Mouse (Mus musculus) embryo, embryonic 11 days (tissue): ENCODE measurements around the gene Hist1h4c.

Experiments used
- DNase-seq: peaks from one replicate; pipeline ENCODE4 v3.0.0-alpha.2; 2015

Hist1h4c gene

GRCm38 (mm10) chr13:23694956-23695355 lies 3.3 kb downstream of the Hist1h4c start:
- DNase-seq = no peak

- DNase-seq = no peak
Measured at GRCm38 (mm10) chr13:23693856-23694440, 4.3 kb downstream of the Hist1h4c start.

- DNase-seq = no peak
Measured at GRCm38 (mm10) chr13:23689459-23689858, 8.8 kb downstream of the Hist1h4c start.

- DNase-seq = no peak
Measured at GRCm38 (mm10) chr13:23688956-23689355, 9.3 kb downstream of the Hist1h4c start.

- DNase-seq = no peak
Measured at GRCm38 (mm10) chr13:23687907-23688306, 10.3 kb downstream of the Hist1h4c start.

GRCm38 (mm10) chr13:23687181-23687580 lies 11.1 kb downstream of the Hist1h4c start:
- no peak for DNase-seq

GRCm38 (mm10) chr13:23685966-23686365 lies 12.3 kb downstream of the Hist1h4c start:
- peak; percentile 13 for DNase-seq

- DNase-seq = peak; percentile 64
Measured at GRCm38 (mm10) chr13:23685121-23685861, 13.0 kb downstream of the Hist1h4c start.

- peak; percentile 88 for DNase-seq
Measured at GRCm38 (mm10) chr13:23684295-23684945, 13.8 kb downstream of the Hist1h4c start.

GRCm38 (mm10) chr13:23683755-23684281 lies 14.4 kb downstream of the Hist1h4c start, which contains the start of the genes Hist1h2ac and Hist1h2bc:
Hist1h2ac (minus strand) TSS chr13:23683948.
Hist1h2bc (plus strand) TSS chr13:23684199.
- DNase-seq = peak; percentile 96

GRCm38 (mm10) chr13:23682947-23683754 lies 15.1 kb downstream of the Hist1h4c start:
- DNase-seq = peak; percentile 47

GRCm38 (mm10) chr13:23682623-23682946 lies 15.7 kb downstream of the Hist1h4c start:
- no peak for DNase-seq

- DNase-seq = no peak
Measured at GRCm38 (mm10) chr13:23681990-23682582, 16.2 kb downstream of the Hist1h4c start.

- no peak for DNase-seq
Measured at GRCm38 (mm10) chr13:23662536-23662935, 35.7 kb downstream of the Hist1h4c start.

GRCm38 (mm10) chr13:23659636-23660366 lies 38.5 kb downstream of the Hist1h4c start:
- no peak for DNase-seq
